Mouse (Mus musculus) ovary, postnatal 10 days (tissue): ENCODE data around the gene Ppard.

Experiments
- DNase-seq: peaks from one replicate; pipeline ENCODE4 v3.0.0; 2022; ENCODE audit warnings: low spot score

Ppard gene

DNA sequence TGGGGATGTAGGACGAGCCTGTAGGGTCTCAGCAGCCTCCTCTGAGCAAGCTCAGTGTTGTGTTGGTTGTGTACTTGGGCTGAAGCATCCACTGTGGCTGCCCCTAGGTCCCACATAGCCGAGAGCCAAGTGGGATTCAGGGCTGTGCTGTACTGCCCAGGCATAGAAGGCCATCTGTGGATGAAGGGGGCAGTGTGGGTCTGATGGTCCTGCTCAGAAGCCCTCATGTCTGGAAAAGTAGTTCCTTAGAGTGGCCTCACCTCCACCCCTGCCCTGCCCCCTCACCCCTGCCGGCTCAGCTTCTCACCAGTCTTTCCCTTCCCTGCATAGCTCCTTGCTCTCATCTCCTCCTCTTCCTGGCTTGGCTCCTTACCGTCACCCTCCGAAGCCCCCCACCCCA lies 23.2 kb downstream of the Ppard start:
- DNase-seq, result no peak

DNA sequence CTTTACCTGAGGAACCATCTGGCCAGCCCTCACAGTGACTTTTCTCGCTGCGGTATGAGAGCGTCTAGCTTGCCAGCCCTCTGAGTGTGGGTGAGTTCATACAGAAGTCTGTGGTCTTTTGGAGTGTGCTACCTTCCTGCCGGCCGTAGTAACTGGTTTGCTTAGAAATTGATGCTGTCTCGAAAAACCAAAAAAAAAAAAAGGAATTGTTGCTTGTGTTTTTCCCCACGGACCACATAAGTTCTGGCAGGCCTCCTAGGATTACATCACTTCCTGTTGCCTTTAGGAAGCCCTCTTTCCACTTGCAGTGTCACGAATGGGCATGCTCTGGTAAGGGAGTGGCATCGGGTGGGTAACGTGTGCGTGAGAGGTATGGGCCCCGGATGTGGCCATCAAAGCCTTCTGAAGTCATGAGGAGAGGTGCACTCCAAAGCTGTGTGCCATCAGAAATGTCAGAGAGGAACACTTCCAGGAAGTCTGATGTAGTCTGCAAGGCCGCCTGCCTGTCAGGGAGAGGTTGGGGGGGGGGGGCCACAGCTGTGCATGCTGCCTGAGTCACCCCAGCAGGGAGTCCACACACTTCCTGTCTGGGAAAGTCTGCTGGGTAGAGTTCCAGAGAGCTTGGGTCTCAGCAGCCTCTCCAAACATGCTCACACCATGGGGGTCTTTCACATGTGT lies 24.3 kb downstream of the Ppard start:
- no peak for DNase-seq

DNA sequence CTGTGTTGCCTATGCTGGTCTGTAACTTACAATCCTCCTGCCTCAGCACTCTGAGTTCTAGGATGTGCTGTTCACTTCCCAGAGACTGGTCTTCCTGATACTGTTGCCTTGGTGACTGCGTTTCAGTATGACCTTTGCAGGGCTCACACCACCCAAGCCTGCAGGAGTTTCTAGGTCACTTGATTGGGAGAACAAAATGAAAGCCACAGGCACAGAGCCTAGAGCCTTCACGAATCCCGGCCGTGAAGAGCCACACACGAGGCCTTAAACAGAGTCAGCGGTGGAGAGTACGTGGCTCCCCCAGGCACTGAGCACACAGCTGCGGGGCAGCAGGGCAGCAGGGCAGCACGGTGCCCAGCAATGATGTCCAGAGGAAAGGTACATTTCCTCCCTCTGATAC lies 25.8 kb downstream of the Ppard start:
- DNase-seq, result no peak

DNA sequence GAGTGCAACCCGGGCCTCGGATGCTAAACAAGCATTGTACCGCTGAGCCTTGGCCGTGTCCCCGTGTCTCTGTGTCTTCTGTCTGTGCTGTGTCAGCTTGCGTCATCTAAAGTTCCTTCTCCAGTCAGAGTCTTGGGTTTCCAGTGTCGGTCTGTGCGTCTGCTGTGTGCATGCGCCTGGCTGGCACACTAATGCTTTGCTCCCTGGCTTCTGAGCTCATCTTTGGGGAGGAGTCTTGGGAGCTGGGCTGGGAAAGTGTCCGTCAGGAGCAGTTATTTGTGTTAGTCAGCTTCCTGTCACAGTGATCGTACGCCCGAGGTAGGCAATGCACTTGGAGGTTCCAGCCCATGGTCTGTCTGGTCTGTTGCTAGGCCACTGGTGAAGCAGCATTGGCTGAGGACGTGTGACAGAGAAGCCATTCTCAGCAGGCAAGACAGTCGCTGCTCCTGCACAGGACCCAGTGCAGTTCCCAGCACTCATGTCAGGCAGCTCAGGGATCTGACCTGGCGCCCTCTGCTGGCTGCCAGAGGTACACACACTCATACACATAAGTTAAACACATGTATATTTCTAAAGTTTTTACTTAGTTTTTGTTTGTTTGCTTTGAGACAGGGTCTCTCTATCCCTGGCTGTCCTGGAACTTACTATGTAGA lies 27.5 kb downstream of the Ppard start:
- no peak for DNase-seq

DNA sequence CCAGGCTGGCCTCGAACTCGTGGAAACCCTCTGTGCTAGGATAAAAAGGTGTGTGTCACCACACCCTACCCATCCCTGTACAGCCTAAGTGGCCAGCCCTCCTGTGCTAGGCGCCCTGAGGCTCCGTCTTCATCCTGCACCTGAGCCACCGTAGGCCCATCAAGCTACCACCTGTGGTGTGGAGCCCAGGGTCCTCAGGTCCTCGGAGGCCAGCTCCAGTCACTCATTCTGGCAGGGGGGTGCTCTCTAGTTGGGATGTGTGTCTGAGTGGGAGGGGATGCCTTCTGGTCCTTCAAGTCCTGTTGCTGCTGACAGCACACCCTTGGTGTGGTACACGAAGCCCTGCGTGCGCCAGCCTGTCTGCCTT lies 28.0 kb downstream of the Ppard start:
- DNase-seq, result no peak

DNA sequence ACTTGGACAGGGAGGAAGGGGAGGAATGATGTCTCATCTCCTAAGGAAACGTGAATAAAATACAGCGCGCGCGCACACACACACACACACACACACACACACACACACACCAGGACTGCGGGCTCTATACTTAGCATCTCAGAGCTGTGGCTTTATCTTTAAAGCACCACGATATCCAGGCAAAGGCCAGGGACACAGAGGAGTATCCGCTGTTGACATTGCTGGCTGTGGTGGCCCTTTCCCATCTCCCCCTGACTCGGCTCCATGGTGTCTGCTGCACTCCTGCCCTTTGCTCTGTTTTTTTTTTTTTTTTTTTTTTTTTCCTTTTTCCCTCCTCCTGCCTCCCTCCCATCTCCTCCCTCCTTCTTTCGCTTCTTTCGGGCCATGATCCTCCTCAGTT lies 29.3 kb downstream of the Ppard start:
- DNase-seq, result no peak

DNA sequence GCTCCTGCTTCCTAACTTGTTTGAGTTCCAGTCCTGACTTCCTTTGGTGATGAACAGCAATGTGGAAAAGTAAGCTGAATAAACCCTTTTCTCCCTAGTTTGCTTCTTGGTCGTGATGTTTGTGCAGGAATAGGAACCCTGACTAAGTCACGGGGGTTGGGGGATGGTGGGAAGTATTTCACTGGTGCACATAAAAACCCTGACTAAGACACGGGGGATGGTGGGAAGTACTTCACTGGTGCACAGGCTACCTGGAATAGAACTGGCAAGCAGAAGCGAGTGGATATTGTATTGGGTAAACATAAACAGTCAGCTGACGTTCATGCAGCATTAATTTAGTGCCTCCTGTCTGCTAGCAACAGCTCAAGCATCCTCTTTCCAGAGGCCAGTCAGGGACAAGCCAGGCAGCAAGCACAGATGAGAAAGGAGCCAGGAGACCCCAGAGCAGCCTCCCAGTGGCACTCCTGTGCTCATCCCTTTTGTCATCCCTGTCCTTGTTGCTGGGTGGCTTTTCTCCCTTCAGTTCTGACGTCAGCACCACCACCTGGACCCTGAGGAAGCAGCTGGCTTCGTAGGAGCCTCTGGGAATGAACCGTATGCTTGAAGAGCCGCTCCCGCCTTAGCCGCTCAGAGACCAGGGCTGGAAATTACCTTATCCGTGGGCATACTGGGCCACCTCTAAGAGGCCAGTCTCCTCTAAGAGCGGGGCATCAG lies 30.8 kb downstream of the Ppard start:
- DNase-seq, result no peak

DNA sequence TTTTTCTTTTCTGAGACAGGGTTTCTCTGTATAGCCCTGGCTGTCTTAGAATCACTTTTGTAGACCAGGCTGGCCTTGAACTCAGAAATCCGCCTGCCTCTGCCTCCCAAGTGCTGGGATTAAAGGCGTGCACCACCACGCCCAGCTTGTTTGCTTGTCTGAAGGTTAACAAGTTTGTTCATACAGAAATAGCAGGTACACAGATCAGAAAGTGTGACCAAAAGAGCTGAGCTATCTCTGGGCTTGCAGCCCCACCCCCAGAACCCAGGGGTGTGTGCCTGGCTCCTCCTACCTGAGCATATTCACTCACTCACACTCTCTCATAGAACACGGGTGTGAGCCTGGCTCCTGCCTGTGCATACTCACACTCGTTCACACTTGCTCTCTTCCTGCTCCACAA lies 34.8 kb downstream of the Ppard start:
- DNase-seq, result no peak

DNA sequence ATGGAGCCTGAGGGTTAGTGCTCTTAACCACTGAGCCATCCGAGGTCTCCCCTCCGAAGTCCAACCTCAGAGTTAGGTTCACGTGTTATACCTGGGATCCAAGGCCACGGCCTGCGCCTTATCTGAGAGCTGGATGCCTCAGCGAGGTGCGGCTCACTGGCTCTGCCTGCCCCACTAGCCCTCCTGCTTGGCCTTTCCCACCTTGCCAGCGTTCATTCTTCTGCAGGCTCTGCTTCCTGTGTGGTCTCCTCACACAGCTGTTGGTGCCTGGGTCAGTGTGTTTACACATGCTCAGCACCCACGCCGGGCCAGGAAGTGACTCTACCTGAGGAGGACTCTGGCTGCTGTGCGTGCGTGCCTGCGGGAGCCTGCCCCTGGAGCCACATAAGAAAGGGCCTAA lies 37.7 kb downstream of the Ppard start:
- no peak for DNase-seq

DNA sequence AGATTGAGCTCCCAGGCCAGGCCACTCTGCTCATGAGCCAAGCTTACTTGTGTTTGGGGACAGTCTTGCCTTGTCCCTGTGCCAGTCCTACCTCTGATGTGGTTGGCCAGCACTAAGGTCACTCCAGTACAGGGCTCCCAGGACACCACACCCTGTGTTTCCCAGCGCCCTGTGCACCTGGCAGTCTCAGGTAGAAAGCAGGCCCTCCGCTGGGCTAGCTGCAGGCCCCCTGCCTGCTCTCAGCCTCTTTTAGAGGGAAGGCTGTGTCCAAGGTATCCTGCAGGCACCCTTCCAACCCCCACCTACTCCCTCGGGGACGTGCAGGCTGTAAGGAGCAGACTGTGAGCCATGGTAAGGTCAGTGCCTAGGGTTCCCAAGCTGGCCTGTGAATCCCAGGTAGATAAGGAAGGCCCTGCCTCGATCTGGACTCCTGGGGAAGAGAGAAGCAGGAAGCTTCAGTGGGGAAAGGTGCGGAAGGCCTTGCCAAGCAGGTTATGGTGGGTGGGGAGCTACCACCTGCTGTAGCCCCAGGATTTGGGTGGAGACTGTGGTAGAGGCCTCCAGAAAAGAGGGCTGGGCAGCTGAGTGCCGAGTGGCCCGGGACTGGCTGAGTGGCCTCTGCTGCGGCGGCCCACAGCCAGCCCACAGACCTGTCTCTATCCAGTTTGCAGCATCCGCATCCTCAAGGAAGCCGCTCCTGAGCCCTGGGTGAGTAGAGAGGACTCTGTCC lies 39.2 kb downstream of the Ppard start:
- no peak for DNase-seq

DNA sequence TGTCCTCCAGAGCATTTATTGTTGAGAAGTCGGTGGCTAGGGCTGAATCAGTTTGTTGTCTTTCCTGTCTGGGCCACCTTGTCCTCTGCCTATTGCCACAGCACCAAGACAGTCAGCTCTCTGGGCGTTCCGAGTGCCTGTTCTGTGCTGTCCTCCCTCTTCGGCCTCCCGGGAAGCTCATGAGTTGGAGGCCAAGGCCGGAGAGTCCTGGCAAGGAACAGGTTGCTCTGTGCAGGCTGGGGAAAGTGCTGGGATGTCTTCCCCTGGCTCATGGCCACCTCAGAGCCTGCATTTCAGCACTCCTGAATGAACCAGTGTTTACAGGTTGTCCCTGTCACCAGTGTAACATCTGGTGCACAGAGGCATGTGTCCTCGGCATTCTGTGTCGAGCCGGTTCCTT lies 39.8 kb downstream of the Ppard start:
- no peak for DNase-seq

DNA sequence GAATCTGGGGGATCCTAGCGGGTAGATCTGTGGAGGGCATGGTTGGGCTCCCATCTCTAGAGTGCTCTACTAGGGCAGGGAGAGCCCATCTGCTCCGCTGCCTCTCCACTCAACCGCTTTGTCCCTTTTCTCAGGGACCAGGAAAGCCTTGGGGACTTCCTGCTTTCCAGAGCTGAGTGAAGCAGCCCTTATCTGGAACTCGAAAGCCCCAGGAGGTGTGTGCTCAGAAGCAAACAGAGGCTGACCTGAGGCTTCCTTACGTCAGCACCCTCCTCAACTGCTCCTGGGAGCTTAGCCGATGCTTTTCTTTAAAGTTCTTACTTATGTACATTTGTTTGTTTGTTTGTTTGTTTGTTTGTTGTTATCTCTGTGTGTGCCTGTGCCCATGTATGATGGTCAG lies 40.3 kb downstream of the Ppard start:
- DNase-seq, result no peak

DNA sequence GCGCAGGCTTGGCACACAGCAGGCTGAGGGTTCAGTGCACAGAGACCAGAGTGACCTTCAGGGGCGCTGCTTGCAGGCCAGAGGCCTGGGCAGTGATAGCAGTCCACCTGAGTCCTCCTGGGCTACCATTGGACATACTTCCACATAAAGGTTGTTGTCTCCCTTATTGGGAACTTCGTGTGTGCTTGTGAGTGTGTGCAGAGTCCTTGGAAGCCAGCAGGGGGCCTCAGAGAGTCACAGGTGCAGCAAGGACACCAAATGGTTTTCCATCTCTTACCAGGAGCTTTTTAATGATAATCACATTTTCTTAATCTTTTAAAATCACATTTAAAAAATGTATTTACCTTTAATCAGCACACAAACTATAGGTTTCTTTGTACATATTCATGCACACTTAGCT lies 42.2 kb downstream of the Ppard start:
- no peak for DNase-seq

DNA sequence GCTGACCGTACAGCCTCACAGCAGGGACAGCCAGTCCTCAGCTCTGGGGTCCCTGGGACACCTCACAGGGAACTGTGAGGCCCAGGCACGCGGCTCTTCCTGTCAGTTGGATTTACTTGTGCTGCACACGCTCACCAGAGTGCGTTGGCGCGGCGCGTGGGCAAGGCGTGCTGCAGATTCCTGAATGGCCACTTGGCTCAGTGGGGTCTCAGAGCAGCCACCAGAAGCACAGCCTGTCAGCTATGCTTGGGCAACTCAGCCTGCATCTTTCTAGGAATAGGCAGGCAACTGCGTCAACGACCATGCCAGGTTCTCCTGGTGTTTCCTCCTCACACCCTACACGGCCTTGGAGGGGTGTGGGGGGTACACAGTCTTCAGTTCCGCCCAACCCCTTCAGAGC lies 44.7 kb downstream of the Ppard start:
- DNase-seq, result no peak

DNA sequence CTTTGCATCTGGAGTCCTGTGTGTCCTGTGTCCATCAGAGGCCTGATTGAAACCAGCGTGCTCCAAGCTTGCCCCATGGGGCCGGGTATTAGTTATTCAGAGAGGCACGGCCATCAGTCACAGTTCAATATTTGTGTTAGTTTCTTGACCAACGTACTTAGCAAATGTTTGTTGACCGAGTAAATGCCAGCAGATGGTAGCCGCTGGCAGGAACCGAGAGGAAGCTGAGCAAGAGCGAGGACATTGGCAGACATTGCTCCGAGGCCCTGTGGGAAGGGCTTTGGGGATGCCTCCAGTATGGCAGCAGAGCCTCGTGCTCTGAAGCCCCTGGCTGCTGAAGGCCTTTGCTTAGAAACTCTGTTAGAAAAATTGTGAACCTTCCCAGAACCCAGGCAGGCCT lies 45.2 kb downstream of the Ppard start:
- DNase-seq, result no peak

DNA sequence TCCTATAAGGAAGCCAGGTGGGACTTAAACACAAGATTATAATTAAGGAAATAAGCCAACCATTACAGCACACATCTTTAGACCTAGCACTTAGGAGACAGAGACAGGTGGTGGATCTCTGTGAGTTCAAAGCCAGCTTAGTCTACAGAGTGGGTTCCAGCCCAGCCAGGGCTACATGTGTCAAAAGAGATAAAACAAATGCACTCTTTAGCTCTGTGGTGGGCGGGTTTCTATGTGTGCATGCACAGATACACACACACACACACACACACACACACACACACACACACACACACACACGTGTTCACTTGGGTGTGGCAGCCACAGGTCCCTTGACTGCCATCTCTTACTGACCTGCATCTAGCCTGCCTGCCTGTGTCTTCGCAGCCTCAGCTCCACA lies 45.7 kb downstream of the Ppard start:
- DNase-seq, result no peak

DNA sequence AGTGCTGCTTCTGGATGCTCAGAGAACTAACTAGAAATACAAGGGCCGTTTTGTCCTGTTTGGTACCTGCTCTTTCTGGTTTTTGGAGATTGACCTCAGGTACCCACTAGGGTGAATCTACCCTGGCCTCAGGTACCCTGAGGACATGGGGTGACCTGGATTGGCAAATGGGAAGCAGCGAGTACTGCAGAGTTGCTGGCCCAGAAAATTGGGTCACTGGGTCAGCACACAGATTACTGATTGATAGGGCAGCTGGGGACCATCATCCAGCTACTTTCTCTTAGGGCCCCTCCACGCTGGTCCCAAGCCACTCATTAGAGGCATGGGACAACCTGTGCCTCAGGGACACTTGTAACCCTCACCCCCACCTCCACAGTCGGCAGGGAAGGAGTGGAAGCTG lies 46.7 kb downstream of the Ppard start:
- DNase-seq, result no peak

DNA sequence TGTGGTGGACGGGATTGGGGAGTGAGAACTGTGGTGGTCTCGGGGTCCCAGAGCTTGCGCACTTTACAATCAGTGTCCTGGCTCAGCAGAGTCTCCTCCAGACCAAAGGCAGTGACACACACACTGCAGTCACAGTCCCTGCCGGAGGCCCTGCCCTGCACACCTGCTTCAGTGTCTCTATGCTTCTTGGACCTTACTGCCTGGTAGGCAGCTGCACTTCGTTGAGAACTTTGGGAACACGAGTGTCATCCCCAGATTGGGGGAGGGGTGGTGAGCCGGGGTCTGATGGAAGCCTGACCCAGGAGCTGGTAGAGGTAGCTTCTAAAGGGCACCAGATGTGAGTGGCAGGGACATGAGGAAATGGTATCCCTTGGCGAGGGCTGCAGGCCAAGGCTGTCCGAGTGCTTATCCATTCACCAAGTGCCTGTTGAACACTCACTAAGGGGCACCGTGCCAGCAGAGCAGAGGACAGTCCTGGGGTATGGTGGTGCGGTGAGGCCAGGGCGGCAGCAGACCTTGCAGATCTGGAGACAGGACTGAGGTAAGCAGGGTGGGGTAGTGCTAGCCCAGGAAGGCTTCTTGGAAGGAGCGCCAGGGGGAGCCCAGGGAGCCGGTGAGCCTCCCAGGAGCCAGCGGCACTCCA lies 47.4 kb downstream of the Ppard start:
- DNase-seq, result no peak

DNA sequence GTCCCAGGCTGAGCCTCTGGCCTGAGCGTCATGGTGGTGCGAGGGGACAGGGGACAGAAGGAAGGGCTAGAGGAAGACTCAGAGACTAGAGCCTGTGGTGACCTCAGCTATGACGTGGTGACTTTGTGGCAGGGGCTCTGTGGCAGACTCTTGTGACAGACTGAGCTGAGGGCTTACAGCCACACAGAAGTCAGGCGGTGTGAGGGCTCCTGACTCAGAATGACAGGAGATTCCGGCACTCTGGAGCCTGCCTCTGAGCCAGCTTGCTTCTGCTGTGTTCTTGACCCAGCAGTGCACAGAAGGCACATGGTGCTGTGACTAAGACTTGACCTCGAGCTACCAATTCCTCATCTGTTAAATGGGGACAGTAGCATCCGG lies 47.9 kb downstream of the Ppard start:
- no peak for DNase-seq

DNA sequence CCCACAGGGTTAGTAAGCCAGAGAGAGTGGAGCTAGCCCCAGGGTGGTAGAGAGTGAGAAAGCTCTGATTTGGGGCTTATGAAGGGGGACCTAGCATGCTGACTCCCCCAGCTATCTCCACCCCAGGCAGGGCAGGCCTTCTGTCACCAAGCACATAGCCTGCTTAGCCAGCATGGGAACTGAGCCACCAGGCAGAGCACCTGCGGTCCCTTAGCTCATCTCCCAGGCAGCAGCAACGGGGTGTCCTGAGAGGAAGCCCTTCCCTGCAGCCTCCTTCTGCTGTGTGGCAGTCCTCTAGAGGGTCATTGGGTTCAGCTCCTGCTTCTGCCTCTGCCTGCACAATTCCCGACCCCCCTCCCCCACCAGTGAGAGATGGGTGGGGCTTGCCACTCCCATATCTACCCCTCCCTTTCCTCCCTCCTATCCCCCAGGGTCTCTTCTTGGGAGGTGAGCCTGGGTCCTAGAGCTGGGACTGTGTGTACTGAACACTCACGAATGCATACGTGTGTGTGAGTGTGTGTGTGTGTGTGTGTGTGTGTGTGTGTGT lies 48.4 kb downstream of the Ppard start:
- DNase-seq, result no peak

DNA sequence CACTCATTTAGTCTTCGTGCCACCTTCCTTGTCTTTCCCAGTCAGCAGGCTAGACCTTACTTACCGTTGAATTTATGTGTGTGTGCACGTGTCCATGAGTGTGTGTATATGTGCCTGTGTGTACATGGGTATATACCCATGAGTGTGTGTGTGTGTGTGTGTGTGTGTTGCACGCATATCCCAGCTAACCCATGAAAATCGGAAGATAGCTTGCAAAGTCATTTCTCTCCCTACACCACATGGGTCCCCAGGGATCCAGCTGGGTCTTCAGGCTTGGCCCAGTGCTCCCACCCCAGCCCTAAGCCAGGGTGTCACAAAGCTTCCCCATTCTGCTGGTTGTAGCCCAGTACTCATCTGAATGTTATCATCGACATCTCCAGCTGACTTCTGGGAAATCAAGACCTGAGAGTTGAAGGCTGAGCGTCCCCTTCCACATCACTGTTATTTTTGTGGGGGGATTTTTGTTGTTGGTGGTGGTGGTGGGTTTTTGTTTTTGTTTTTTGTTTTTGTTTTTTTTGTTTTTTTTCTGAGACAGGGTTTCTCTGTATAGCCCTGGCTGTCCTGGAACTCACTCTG lies 49.5 kb downstream of the Ppard start:
- DNase-seq, result no peak

DNA sequence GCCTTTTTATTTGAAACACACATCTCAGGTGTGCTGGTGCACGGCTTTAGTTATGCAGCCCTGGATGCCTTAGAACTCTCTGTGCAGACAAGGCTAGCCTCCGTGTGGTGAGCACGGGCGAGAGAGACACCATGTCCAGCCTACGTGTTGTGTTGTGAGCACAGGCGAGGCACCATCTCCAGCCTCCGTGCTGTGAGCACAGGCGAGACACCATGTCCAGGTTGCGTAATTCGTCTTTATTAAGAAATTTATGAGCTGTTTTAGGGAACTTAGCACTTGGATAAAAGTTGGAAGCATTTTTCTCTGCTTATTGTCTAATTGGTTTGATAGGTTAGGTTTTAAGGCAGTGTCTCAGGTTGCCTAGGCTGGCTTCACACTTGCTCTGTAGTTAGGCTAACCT lies 50.7 kb downstream of the Ppard start:
- no peak for DNase-seq
